Mouse (Mus musculus) mouse embryonic stem cell (cell line): ENCODE results near the gene Ndufb4.
"Not testable (repeated sequence)": the region's sequence is repeated elsewhere in the genome, so short reads cannot be mapped to it uniquely, and the experiment has no call there.

Source experiments
- in situ Hi-C, 2 experiments: fragments of 300-500 bp; cut with MboI; formaldehyde crosslinking; loops; 1 replicate in 1 of 2; 3 replicates in 1 of 2; pipeline ENCODE4 v1.14.3; 2019 to 2020; ENCODE audit warnings: low sequenced_read_pairs in 2 of 2, low pct_unique_long_range_greater_than_20kb in 1 of 2, mixed read lengths in 1 of 2; ENCODE audit not compliant: unreplicated experiment in 1 of 2

The Ndufb4 gene

GRCm38 (mm10) chr16:37653731-37654657, at the start of gene Ndufb4:
TSS of gene Ndufb4 (minus strand) at chr16:37654453.
- in situ Hi-C loops, result no loop called here

- in situ Hi-C loops, result no loop called here
These were observed 49.6 kb upstream of the Ndufb4 start for GRCm38 (mm10) chr16:37703884-37704283.

GRCm38 (mm10) chr16:37700071-37700470, 45.8 kb upstream of the Ndufb4 start:
- in situ Hi-C loops, result not testable (repeated sequence)

- in situ Hi-C loops, result loop anchor here in 1 of 2 experiments (10.0 kb wide), 2 partner anchors 116 to 216 kb away; partner anchors contain the start of gene Gpr156
These were observed 44.5 kb upstream of the Ndufb4 start for GRCm38 (mm10) chr16:37698767-37699166.

GRCm38 (mm10) chr16:37697271-37697670, 43.0 kb upstream of the Ndufb4 start:
- in situ Hi-C loops, result loop anchor here in 1 of 2 experiments (10.0 kb wide), 2 partner anchors 118 to 218 kb away; partner anchors contain the start of gene Gpr156

GRCm38 (mm10) chr16:37690932-37691730, 36.9 kb upstream of the Ndufb4 start:
- in situ Hi-C loops, result loop anchor here in 1 of 2 experiments (10.0 kb wide), 2 partner anchors 124 to 224 kb away; partner anchors contain the start of gene Gpr156

GRCm38 (mm10) chr16:37690465-37690864, 36.2 kb upstream of the Ndufb4 start:
- in situ Hi-C loops, result loop anchor here in 1 of 2 experiments (10.0 kb wide), 2 partner anchors 124 to 224 kb away; partner anchors contain the start of gene Gpr156

- in situ Hi-C loops, result loop anchor here in 1 of 2 experiments (10.0 kb wide), 2 partner anchors 125 to 225 kb away; partner anchors contain the start of gene Gpr156
These were observed 35.7 kb upstream of the Ndufb4 start for GRCm38 (mm10) chr16:37689934-37690333.

- in situ Hi-C loops, result no loop called here
These were observed 35.1 kb upstream of the Ndufb4 start for GRCm38 (mm10) chr16:37689251-37689926.

- in situ Hi-C loops, result no loop called here
These were observed 33.9 kb upstream of the Ndufb4 start for GRCm38 (mm10) chr16:37688181-37688580.

- in situ Hi-C loops, result no loop called here
These were observed 33.2 kb upstream of the Ndufb4 start for GRCm38 (mm10) chr16:37687301-37687980.

GRCm38 (mm10) chr16:37686834-37687233, 32.6 kb upstream of the Ndufb4 start:
- in situ Hi-C loops, result no loop called here

- in situ Hi-C loops, result no loop called here
These were observed 31.8 kb upstream of the Ndufb4 start for GRCm38 (mm10) chr16:37685946-37686600.

GRCm38 (mm10) chr16:37684634-37685441, 30.6 kb upstream of the Ndufb4 start:
- in situ Hi-C loops, result no loop called here

GRCm38 (mm10) chr16:37684259-37684633, 30.0 kb upstream of the Ndufb4 start:
- in situ Hi-C loops, result no loop called here
